Mouse (Mus musculus): ENCODE data around the gene Fbxw21.

The Fbxw21 gene

GRCm38 (mm10) chr9:109111101-109111500 is 50.7 kb downstream of the Fbxw21 start:
- no peak for DNase-seq (ENCODE audit: low spot score)

DNA sequence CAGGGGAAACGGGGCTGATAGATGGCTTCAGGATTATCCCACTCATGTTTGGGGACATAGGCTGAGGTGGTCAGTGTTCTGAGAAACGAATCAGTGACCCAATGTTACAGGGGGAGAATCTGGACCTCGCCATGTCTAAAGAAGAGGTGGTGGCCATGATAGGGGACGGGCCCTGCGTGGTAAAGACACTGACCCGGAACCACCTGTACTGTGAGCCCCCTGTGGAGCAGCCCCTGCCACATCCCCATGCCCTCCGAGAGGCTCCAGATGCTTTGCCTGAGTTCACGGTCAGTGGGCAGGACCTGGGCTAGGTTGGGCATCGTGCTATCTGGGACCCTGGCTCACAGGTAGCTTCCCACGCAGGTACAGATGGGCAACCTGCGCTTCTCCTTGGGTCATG is 51.6 kb downstream of the Fbxw21 start:
- no peak for DNase-seq (ENCODE audit: low spot score)

DNA sequence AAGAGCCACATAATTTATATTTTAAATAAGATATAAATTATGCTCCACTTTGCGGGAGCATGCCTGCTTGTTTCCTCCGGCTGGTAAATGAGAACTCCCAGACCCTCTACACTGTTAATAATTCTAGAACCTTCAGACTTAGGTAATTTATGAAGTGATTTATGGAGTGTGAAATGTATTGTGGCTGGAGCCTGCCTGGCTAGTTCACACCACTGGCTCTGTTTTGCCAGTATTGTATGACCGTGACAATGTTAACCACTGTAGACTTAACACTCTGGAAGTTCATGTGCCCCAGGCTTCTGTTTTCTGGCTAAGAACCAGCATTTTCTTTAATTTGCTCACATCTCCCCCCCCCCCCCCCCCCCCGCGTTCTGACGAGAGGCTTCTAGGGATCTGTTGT is 54.5 kb downstream of the Fbxw21 start:
- no peak for DNase-seq (ENCODE audit: low spot score)

DNA sequence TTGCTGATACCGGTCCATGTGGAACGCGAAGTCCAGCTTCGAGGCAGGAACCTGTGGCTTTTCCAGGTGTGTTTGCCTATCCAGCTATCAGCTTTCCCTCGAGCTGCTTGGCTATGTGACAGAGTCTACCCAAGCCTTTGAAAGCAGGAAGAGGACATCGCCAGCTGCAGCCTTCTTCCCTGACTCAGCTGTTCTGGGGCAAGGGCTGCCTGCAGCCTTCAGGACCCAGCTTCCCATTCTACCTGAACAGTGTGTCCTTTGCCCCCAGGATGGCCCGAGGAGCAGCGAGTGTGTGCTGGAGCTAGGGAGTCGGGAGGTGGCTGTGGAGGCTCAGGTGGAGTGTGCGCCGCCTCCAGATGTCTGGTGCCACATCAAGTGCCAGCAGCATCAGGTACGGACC is 56.2 kb downstream of the Fbxw21 start:
- no peak for DNase-seq (ENCODE audit: low spot score)

- no peak for DNase-seq (ENCODE audit: low spot score)
Observed at GRCm38 (mm10) chr9:109105011-109105410, 56.8 kb downstream of the Fbxw21 start.

DNA sequence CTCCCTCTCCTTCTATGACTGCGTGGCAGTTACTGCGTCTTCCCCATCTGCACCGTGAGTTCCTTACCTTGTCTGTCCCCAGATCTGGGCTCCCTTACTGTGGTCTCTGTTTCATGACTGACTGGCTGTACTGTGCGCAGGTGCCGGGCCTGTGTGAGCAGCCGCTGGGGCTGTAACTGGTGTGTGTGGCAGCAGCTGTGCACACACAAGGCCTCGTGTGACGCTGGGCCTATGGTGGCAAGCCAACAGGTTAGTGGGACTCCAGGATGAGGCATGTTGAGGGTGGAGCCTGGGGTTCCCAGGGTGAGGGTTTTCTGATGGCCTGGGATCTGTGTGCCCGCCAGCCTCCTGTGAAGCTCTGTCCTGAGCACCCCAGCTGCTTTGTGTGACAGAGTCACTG is 57.8 kb downstream of the Fbxw21 start:
- DNase-seq (ENCODE audit: low spot score): no peak

GRCm38 (mm10) chr9:109103250-109103649 is 58.6 kb downstream of the Fbxw21 start:
- DNase-seq (ENCODE audit: low spot score): no peak

DNA sequence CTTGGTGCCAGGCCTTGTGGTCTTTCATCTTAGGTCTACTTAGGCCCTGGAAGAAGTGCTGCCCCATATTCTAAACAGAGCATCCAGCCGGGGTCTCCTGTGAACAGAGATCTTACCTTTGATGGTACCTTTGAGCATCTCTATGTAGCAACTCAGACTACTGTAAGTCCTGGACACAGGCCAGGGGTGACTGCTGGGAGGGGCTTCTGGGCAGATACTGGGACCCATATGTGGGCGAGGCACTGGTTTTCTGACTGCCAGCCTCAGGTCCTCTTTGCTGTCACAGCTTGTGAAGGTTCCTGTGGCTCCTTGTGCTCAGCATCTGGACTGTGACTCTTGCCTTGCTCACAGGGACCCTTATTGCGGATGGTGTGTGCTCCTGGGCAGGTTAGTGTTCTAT is 59.3 kb downstream of the Fbxw21 start:
- DNase-seq (ENCODE audit: low spot score): no peak

DNA sequence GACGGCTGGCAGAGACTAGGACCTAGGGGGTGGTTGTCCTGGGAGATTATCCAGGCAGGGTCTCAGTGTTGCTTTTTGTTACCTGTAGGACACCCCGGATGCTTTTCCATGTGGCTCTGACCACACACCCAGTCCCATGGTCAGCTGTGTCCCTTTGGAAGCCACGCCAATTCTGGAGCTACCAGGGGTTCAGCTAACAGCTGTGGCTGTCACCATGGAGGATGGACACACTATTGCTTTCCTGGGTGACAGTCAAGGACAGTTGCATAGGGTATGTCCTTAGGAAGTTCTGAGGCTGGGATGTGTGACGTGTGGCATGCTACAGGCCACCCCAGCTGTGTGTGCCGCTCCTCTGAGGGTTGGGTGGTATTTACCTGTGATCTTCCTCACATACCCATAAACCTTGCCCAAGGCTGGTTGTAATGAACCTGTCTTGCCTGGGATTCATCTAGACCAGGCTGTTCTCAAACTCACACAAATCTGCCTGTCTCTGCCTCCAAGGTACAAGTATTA is 59.9 kb downstream of the Fbxw21 start:
- DNase-seq (ENCODE audit: low spot score): no peak

DNA sequence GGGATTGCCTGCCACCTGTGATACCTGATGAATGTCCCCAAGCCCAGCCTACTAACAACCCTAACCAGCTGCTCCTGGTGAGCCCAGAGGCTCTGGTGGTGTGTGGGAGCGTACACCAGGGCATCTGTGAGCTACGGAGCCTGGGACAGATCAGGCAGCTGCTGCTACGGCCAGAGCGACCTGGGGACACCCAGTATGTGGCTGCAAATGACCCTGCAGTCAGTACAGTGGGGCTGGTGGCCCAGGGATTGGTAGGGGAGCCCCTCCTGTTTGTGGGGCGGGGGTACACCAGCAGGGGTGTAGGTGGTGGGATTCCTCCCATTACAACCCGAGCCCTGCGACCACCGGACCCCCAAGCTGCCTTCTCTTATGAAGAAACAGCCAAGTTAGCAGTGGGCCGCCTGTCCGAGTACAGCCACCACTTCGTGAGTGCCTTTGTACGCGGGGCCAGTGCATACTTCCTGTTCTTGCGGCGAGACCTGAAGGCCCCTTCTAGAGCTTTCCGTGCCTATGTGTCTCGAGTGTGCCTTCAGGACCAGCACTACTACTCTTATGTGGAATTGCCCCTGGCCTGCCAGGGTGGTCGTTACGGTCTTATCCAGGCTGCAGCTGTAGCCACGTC is 61.4 kb downstream of the Fbxw21 start:
- DNase-seq (ENCODE audit: low spot score): no peak

- no peak for DNase-seq (ENCODE audit: low spot score)
Observed at GRCm38 (mm10) chr9:109098969-109099368, 62.9 kb downstream of the Fbxw21 start.

DNA sequence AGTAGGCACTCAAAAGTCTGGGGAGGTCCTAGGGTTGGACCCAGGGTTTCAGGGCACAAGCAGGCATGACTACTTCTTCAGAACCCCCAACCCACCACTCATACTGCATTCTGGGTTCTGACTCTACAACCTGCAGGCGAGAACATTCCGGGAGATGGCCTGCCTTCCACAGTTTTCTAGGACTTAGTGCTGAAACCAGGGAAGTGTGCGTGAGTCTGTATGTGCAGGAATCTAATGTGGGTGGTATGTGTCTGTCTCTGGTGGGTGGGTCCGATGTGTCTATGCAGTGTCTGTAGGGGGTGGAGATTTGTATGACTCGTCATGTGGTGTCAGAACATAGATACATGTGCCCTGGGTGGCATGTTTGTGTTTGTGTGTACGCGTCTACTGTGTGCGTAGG is 63.5 kb downstream of the Fbxw21 start:
- DNase-seq (ENCODE audit: low spot score): no peak

GRCm38 (mm10) chr9:109097831-109098230 is 64.0 kb downstream of the Fbxw21 start:
- no peak for DNase-seq (ENCODE audit: low spot score)

DNA sequence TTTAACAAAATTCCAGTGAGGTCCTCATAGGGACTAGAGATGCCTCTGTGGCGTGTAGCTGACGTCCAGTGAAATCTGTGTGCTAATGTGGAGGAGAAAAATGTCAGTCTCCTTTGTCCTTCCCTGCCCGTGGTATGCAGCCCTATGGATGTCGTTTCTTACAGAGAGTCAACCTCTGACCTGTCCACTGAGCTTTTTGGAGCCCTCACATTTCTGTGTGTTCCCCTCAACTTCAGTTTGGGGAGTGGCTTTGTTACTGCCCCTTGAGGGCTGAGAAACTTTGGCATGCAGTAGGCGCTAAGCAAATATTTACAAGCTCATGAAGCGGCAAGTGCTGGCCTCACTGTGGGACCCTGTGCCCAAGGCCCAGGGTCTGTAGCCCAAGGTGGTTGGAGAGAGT is 64.5 kb downstream of the Fbxw21 start:
- no peak for DNase-seq (ENCODE audit: low spot score)

DNA sequence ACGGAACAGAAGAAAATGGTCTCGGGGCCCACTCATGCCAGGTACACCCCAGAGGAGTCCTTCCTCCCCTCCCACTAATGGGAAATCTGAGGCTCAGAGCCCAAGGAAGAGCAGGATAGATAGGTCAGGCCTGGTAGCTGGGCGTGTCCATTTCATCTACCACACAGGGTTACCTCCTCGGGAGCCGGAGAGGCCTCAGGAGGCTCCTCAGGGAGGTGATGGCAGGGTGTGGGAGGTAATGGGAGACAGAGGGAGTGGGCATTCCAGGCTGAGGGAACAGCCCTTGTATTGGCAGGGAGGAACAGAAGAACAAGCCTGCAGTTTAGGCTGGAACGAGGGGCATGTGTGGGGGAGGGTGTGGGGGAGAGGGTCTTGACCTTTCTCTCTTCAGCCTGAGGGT is 65.0 kb downstream of the Fbxw21 start:
- no peak for DNase-seq (ENCODE audit: low spot score)

DNA sequence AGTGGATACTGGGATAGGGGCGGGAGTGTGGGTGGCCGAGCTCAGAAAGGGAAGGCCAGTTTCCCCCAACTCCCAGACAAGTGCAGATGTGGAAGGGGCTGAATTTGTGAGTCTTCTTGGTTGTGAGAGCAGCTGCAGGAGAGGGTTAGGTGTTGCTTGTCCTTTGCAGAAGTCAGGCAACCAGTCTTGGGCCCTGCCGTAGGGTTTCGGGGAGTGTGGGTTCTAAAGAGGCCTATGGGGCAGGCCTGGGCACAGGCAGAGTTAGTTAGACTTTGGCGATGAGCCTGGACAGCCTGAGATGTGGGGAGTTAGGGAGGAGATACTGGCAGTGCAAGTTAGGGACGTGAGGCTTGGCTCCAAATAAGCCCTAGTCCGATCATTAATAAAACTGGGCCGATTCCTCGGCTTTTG is 65.6 kb downstream of the Fbxw21 start:
- no peak for DNase-seq (ENCODE audit: low spot score)

DNA sequence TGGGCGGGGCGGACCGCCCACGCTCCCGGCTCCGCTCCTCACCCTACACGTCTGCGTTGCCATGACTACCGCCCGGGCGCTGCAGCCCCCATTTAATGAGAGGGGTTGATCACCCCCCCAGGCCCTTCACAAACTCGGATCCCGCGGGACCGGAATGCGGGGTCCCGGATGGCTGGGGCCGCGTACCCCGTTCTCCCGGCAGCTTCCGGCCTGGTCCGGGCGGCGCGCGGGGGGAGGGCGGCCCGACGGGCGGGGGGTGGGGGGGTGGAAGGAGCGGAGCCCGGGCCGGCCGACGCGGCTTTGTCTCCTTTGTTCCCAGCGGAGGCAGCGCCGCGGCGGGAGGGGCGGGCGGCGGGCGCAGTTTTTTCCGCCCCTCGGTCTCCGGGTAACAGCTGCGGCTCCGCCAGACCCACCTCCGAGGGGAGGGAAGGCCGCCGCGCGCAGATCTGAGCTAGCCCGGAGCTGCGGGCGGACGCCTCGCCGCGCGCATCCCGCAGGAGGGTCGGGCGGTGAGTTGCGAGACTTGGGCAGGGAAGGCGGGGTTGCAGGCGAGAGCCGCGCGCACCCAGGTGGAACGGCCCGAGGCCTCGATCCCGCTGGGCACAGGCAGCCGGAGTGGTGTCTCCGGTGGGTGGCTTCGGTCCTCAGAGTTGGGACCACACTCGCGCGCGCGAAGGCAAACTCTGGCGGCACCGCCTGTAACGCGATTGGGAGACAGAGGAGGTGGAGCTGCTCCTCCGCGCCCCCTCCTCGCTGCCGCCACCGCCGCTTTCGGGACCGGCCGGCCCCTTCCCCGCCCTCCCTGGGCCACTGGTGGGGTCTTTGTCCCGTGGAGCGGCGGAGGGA is 66.5 kb downstream of the Fbxw21 start, which contains the start of gene Plxnb1:
TSS of gene Plxnb1 (plus strand) at position 253 of the 846 bp plus-strand sequence.
- DNase-seq (ENCODE audit: low spot score): no peak

DNA sequence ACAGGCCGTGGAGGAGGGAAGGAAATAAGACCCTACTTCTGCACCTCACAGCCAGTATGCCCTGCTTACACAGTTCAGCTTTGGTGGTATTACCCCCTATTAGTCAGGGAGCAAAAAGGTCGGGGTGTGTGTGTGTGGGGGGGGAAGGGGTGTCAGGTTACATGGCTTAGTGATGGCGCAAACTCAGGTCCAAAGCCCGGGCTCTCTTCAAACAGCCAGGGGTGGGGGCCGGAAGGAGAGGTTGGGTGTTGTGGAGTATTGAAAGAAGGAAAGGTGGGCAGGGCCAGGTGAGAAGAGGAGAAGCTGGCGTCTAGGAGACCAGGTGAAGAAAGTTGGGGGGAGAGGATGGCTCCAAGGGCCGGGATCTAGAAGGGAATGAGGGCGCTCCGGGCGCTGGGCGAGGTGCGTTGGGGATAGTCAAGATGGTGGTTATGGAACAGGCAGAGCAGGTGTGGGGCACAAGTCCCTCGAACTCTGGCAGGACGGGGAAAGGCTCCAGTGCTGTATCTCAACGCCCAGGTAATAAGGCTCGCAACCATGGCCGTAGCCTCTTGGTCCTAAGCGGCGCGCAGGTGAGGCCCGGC is 67.2 kb downstream of the Fbxw21 start:
- DNase-seq (ENCODE audit: low spot score): no peak

DNA sequence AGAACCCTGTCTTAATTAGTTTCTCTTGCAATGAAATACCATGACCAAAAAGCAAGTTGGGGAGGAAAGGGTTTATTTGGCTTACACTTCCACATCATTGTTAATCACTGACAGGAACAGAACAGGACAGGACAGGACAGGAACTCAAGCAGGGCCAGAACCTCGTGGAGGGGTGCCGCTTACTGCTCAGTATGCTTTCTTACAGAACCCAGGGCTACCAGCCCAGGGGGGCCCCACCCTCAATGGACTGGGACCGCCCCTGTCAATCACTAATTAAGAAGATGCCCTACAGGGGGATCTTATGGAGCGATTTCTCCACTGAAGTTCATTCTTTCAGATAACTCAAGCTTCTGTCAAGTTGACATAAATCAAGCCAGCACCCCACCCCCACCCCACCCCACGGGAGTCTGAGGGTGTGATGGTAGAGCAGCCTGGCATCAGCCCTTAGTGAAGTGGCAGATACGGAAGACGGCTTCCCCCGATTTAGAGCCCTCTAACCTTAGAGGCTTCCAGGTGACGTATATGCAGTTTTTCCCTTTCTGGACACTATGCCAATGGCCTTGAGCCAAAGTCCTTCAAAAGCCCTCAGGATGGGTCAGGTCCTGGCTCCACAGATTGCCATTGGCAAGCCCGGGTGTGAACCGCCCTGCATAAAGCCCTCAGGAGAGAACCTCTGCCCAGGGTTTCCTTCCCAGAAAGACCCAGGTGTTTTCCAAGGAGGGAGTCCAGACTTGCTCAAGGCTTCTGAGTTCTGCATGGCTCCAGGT is 67.9 kb downstream of the Fbxw21 start:
- no peak for DNase-seq (ENCODE audit: low spot score)

- no peak for DNase-seq (ENCODE audit: low spot score)
Observed at GRCm38 (mm10) chr9:109092799-109093198, 69.0 kb downstream of the Fbxw21 start.

GRCm38 (mm10) chr9:109091802-109092201 is 70.0 kb downstream of the Fbxw21 start:
- DNase-seq (ENCODE audit: low spot score): no peak

- DNase-seq (ENCODE audit: low spot score): no peak
Observed at GRCm38 (mm10) chr9:109090446-109090845, 71.4 kb downstream of the Fbxw21 start.
